Mouse (Mus musculus): ENCODE results near the gene Slc25a13.

Slc25a13 gene

DNA sequence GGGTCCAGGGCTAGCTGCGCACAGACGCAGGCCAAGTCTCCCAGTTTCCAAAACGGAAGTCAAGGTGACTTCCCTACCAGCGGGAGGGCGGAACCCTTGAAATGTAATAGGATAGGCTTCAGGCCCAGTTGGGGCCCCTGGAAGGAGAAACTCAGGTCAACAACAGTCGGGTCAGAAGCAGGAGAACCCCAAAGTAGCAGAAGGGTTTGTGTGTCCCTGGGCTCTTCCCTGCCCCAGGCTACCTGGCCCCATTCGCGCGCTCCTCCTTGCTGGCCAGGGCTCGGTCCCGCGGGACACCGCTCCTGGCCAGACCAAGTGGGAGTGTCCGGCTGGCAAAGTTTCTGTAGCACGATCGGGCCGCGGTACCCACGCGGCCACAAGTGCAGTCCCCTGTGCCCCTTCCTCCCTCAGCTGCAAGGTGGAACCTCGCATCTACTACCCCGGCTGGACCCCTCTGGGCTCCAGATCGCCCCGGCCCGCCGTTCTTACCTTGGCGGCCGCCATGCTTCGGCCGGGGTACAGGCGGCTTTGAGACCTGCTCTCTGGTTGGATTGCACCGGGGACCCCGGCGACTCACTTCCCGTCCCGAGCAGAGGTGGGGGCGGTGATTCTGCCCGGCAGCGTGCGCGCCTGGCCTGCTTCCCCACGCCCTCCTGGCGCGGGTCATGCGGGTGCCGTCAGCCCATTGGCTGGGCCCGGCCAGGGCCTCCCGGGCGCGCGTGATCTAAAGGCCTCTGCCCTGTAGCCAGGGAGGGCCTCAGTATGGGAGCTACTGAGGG is at the start of gene Slc25a13:
Slc25a13 (minus strand) TSS at position 667 of the 779 bp plus-strand sequence.
- peak; percentile 79 to 88 for DNase-seq

- no peak for DNase-seq
Observed at GRCm38 (mm10) chr6:6265761-6266160, 48.8 kb upstream of the Slc25a13 start.

GRCm38 (mm10) chr6:6263293-6263911 is 46.4 kb upstream of the Slc25a13 start:
- no peak for DNase-seq

GRCm38 (mm10) chr6:6260917-6261316 is 43.9 kb upstream of the Slc25a13 start:
- DNase-seq = no peak

DNA sequence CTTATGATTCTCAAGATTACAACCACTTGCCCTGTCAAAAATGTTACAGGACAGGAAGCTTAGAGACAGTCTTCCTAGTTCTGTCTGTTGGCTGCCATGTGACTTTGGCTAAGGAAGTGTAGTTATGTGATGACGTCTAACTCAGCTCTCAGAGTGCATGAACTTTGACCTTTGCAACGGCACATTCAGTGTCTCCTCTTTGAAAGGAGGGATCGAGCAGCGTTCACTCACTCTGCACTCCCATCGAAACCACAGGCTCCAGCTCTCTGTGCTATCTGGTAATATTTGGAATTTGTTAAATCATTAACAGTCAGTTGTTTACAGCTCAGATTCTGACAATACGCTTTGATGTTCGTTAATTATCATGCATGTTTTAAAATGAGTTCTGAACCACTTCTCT is 31.5 kb upstream of the Slc25a13 start:
- DNase-seq = no peak

- DNase-seq = no peak
Observed at GRCm38 (mm10) chr6:6243828-6244227, 26.9 kb upstream of the Slc25a13 start.

- no peak for DNase-seq
Observed at GRCm38 (mm10) chr6:6242114-6242513, 25.1 kb upstream of the Slc25a13 start.

DNA sequence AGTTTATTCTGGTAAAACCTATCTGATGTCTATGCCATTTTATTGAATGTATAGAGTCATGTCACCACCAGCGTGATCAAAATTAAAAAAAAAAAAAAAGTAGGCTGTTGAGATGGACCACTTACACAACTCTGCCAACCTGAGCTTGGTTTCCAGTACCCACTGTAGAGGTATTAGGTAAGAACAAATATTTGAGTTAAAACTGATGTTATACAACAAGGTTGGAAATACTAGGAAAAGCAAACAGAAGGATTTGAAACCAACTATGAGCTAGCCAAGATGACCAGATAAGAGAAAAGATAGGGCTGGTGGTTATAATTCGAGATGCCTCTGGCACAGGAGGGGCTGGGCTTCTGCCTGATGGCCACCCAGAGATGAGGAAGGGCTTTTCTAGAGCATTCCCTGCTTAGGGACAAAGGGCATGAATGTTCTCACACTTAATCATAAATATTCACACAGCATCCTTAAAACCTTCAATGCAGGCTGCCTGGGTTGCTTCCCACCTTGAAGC is 19.9 kb upstream of the Slc25a13 start:
- no peak for DNase-seq

- no peak for DNase-seq
Observed at GRCm38 (mm10) chr6:6230262-6230661, 13.3 kb upstream of the Slc25a13 start.

GRCm38 (mm10) chr6:6222721-6223120 is 5.7 kb upstream of the Slc25a13 start:
- DNase-seq = no peak

DNA sequence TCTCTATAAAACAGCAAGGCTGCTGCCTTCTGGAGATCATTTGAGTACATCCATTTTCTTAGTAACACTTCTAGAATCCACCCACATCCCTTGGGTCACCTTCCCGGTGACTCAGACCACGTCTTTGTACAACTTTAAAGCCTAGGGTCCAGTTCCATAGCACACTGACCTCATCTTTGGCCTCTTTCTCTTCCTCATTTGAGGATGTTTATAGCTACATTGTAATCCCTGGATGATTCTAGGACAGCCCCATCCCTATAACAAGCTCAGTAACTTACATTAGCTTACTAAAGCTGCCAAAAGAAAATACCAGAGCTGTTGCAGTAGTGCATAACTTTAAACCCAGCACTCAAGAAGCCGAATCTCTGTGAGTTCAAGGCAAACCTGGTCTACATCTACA is 3.6 kb upstream of the Slc25a13 start:
- no peak for DNase-seq

GRCm38 (mm10) chr6:6219661-6220370 is 2.8 kb upstream of the Slc25a13 start:
- peak; percentile 45 to 58 for DNase-seq

DNA sequence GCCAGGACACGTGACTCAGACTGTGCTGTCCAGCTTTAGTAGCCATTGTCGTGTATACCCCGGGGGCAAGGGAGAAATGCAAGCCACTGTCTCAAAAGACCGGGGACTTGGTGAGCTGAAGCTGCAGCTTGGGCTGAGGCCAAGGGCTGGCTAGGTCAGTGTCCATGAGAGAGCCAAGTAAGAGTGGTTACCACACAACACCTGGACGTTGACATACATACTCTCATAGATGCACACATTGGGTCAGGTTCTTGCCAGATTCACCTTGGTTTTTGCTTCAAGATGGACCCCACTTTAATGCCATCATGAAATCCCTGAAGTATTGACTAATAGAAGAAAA is 283 bp upstream of the Slc25a13 start:
- no peak for DNase-seq

DNA sequence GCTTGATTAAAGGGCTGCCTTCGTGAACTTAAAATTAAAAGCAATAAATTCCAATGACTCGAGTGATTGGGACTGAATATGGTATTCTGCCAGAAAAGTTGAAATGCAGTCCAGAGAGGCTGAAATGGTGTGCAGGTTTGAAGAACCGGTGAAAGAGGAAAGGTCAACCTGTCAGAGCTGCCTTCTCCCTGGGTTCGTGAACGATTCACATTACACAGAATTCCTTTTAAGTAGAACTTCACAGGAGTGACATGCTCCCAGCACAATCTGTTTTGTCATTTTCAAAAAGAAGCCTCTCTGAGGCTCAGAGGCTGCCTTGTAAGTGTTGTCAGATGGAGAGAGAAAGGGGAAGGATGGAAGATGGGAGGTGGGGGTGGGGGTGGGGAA is 860 bp downstream of the Slc25a13 start:
- no peak for DNase-seq

DNA sequence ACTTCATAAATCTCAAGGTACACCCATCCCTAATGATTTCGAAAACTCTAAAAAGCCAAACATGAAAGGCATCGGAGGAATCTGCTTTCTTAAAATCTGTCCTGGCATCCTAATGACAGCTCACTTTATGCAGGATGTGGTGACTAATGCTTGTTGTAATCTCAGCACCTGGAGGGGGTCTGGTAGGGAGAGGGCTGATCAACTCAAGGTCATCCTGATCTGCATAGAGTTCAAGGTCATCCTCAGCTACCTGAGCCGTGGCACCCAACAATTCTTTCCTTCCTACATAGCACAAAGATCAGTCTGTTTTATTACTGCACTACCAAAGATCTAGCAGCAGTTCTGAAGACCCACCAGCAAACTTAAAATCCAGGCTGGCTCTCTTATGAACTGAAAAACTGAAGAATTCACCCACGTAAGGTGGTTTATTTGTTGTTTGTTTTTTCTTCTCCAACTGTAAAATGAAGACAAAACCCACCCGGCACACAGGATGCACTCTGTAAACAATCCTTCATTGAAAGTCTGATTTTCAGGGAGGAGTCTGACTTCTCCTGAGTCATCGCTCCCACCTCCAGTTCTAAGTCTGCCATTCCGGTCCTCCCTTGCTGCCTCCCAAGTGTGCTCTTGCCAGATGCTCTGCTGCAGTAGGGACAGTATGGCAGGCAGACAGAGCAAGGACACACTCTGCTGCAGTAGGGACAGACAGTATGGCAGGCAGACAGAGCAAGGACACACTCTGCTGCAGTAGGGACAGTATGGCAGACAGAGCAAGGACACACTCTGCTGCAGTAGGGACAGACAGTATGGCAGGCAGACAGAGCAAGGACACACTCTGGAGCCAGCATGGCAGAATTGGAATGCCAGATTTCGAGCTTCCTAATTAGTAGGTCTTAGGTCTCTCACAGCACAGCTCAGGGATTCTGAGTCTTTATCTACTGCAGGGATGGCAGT is 4.3 kb downstream of the Slc25a13 start:
- DNase-seq = no peak

GRCm38 (mm10) chr6:6211958-6212357 is 5.0 kb downstream of the Slc25a13 start:
- DNase-seq = no peak

- DNase-seq = no peak
Observed at GRCm38 (mm10) chr6:6210637-6211036, 6.3 kb downstream of the Slc25a13 start.

- DNase-seq = no peak
Observed at GRCm38 (mm10) chr6:6208351-6209059, 8.5 kb downstream of the Slc25a13 start.

GRCm38 (mm10) chr6:6207836-6208235 is 9.1 kb downstream of the Slc25a13 start:
- no peak for DNase-seq

DNA sequence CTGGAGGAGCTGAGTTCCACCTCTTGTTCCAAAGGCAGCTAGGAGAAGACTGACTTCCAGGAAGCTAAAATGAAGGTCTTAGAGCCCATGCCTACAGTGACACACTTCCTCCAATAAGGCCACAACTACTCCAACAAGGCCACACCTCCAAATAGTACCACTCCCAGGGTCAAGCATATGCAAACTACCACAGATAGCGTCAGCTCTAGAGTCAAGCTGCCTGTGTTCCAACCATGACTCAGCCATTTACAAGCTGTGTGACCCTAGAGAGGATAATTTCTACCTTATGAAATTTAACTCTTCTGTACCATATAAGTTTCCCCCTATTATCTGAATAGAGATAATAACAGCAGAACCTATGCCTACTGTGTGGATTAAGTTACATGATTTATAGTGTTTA is 9.6 kb downstream of the Slc25a13 start:
- DNase-seq = no peak

DNA sequence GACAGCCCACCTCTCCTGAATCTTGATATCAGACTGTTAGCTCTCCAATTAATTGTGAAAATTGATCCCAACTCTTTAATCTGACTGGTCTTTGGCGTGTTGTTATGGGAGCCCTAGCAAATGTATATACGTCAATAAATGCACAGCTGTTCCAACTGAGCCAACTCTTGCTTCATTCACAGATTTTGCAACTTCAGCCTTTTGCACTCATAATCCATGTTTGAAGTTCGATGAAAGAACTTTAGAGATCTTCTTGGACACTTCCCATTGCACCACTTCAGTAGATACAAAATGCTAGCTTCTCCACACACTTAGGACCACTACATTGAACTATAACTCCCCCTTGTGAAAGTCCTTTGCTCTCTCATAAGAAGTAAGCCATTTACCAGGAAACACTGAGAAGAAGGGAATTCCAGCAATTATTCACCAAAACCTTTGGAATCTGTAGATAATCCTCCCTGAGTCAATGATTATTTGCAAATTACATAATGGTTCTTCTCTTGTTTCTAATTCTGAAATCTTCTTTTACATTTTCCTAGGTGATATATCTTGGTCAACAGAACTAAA is 11.3 kb downstream of the Slc25a13 start:
- DNase-seq = no peak

- no peak for DNase-seq
Observed at GRCm38 (mm10) chr6:6202451-6202850, 14.5 kb downstream of the Slc25a13 start.

Measured in kidney, postnatal 4 days (tissue).